Mouse (Mus musculus): Measurements from ENCODE around the gene Prkrip1. TPM values are rescaled to one million over a fixed set of nuclear protein-coding genes. Genes with fewer than 3 reads are reported as not detected.

Gene Prkrip1
- total RNA-seq (2023) = 10 to 100 TPM; 29.7 to 35.2 TPM

GRCm38 (mm10) chr5:136198474-136199391 lies at the start of gene Prkrip1:
Prkrip1 (minus strand) TSS chr5:136198963.

GRCm38 (mm10) chr5:136246452-136246838 lies 47.7 kb upstream of the Prkrip1 start, which contains the start of gene Sh2b2:
Sh2b2 (minus strand) TSS chr5:136246556.

GRCm38 (mm10) chr5:136170512-136171362 lies 28.0 kb downstream of the Prkrip1 start, which contains the start of gene Orai2:
Orai2 (minus strand) TSS chr5:136170713.

GRCm38 (mm10) chr5:136135571-136136291 lies 63.0 kb downstream of the Prkrip1 start, which contains the start of the genes Lrwd1 and Alkbh4:
Lrwd1 (minus strand) TSS chr5:136136074.
Alkbh4 (plus strand) TSS chr5:136136146.

Other genes starting within 250 kb of the Prkrip1 start
- gene Ssc4d, start 224.4 kb downstream of the Prkrip1 start, total RNA-seq (2023) = 1 to 10 TPM in 1 of 2 experiments, not detected in 1; 1.7 TPM
- not detected for gene Zp3, start 218.9 kb downstream of the Prkrip1 start, total RNA-seq (2023)
- gene Dtx2, start 204.2 kb downstream of the Prkrip1 start, total RNA-seq (2023) = 10 to 100 TPM; 36.8 to 38.0 TPM
- under 1 TPM; 0.44 to 0.71 TPM for gene Upk3b, start 160.5 kb downstream of the Prkrip1 start, total RNA-seq (2023)
- gene Upk3bl, start 144.5 kb downstream of the Prkrip1 start, total RNA-seq (2023) = not detected
- 1 to 10 TPM; 5.0 to 6.5 TPM for gene Rasa4, start 115.0 kb downstream of the Prkrip1 start, total RNA-seq (2023)
- gene Polr2j, start 82.3 kb downstream of the Prkrip1 start, total RNA-seq (2023) = 10 to 100 TPM; 60.5 to 61.6 TPM
- 10 to 100 TPM; 45.7 to 60.0 TPM for gene Lrwd1, start 62.9 kb downstream of the Prkrip1 start, total RNA-seq (2023)
- 10 to 100 TPM; 36.6 to 38.4 TPM for gene Alkbh4, start 62.8 kb downstream of the Prkrip1 start, total RNA-seq (2023)
- gene Orai2, start 28.2 kb downstream of the Prkrip1 start, total RNA-seq (2023) = 100 to 1,000 TPM; 248 to 265 TPM
- 1 to 10 TPM in 1 of 2 experiments, under 1 TPM in 1; 0.99 to 4.1 TPM for gene Sh2b2, start 47.6 kb upstream of the Prkrip1 start, total RNA-seq (2023)